Mouse (Mus musculus): ENCODE data around the gene Fastkd5. TPM values are rescaled to one million over a fixed set of nuclear protein-coding genes. Genes with fewer than 3 reads are reported as not detected.

Gene Fastkd5
- polyA plus RNA-seq, 1 experiment from 2014 or later = 22.4 TPM

- Histone ChIP-seq H3K27me3 (ENCODE audit: low read depth, poor library complexity, severe bottlenecking) (peaks cover 20% of the 10 kb centered on the region), H3K9me3 (replicated peaks) (no peaks in the 10 kb centered on the region), H3K4me1 (peaks cover 20% of the 10 kb centered on the region), H3K27ac (replicated peaks) (no peak overlapping the region), H3K4me3 (no peak overlapping the region), H3K36me3 (peaks cover 9% of the 10 kb centered on the region)
- DNase-seq (ENCODE audit: low spot score) = no peak
- 82% methylated on average over 4 of the region's 4 CpGs for WGBS
Measured at GRCm38 (mm10) chr2:130645198-130645597, 15.4 kb upstream of the Fastkd5 start.

GRCm38 (mm10) chr2:130642684-130643369 is 13.0 kb upstream of the Fastkd5 start, which contains the start of gene Lzts3:
Gene Lzts3, minus strand, starts transcription at chr2:130642803.
- H3K4me3 ChIP-seq = peak within 1 kb of the TSS; percentile 79
- peaks cover 24% of the 10 kb centered on the region for H3K4me1 ChIP-seq
- H3K36me3 ChIP-seq = no peaks in the 10 kb centered on the region
- peak; percentile 93 for DNase-seq (ENCODE audit: low spot score)
- H3K27ac ChIP-seq (replicated peaks) = peak within 1 kb of the TSS; percentile 87
- H3K9me3 ChIP-seq (replicated peaks) = no peaks in the 10 kb centered on the region
- peaks cover 43% of the 10 kb centered on the region for H3K27me3 ChIP-seq (ENCODE audit: low read depth, poor library complexity, severe bottlenecking)
- WGBS = 3% methylated on average over 40 of the region's 40 CpGs

GRCm38 (mm10) chr2:130642197-130642660 is 12.4 kb upstream of the Fastkd5 start:
- WGBS = under 1% methylated on average over 27 of the region's 27 CpGs
- DNase-seq (ENCODE audit: low spot score) = no peak
- H3K27ac ChIP-seq (replicated peaks) = peak overlapping the region; percentile 87
- no peaks in the 10 kb centered on the region for H3K9me3 ChIP-seq (replicated peaks)
- no peaks in the 10 kb centered on the region for H3K36me3 ChIP-seq
- H3K27me3 ChIP-seq (ENCODE audit: low read depth, poor library complexity, severe bottlenecking) = peaks cover 49% of the 10 kb centered on the region
- peak overlapping the region; percentile 79 for H3K4me3 ChIP-seq
- peaks cover 26% of the 10 kb centered on the region for H3K4me1 ChIP-seq

- Histone ChIP-seq H3K27ac (replicated peaks) (0 out of 2 replicates have a peak overlapping the region, but pooled peaks have one; percentile 87), H3K36me3 (no peaks in the 10 kb centered on the region), H3K9me3 (replicated peaks) (no peaks in the 10 kb centered on the region), H3K4me1 (peaks cover 26% of the 10 kb centered on the region), H3K4me3 (peak overlapping the region; percentile 79), H3K27me3 (ENCODE audit: low read depth, poor library complexity, severe bottlenecking) (peaks cover 57% of the 10 kb centered on the region)
- DNase-seq (ENCODE audit: low spot score) = no peak
- WGBS = 77% methylated on average over 6 of the region's 6 CpGs
Measured at GRCm38 (mm10) chr2:130641351-130642025, 11.7 kb upstream of the Fastkd5 start.

- no peak for DNase-seq (ENCODE audit: low spot score)
- Histone ChIP-seq H3K36me3 (no peaks in the 10 kb centered on the region), H3K27me3 (ENCODE audit: low read depth, poor library complexity, severe bottlenecking) (peaks cover 79% of the 10 kb centered on the region), H3K9me3 (replicated peaks) (no peaks in the 10 kb centered on the region), H3K4me1 (peaks cover 47% of the 10 kb centered on the region), H3K27ac (replicated peaks) (no peak overlapping the region), H3K4me3 (no peak overlapping the region)
- 84% methylated on average over 6 of the region's 6 CpGs for WGBS
Measured at GRCm38 (mm10) chr2:130639276-130639675, 9.4 kb upstream of the Fastkd5 start.

GRCm38 (mm10) chr2:130638101-130638611 is 8.3 kb upstream of the Fastkd5 start:
- peaks cover 90% of the 10 kb centered on the region for H3K27me3 ChIP-seq (ENCODE audit: low read depth, poor library complexity, severe bottlenecking)
- WGBS = 34% methylated on average over 16 of the region's 16 CpGs
- no peak overlapping the region for H3K4me3 ChIP-seq
- H3K27ac ChIP-seq (replicated peaks) = no peak overlapping the region
- no peak for DNase-seq (ENCODE audit: low spot score)
- no peaks in the 10 kb centered on the region for H3K36me3 ChIP-seq
- H3K4me1 ChIP-seq = peaks cover 57% of the 10 kb centered on the region
- H3K9me3 ChIP-seq (replicated peaks) = no peaks in the 10 kb centered on the region

- Histone ChIP-seq H3K4me3 (peak overlapping the region; percentile 55), H3K9me3 (replicated peaks) (no peaks in the 10 kb centered on the region), H3K36me3 (no peaks in the 10 kb centered on the region), H3K27me3 (ENCODE audit: low read depth, poor library complexity, severe bottlenecking) (peaks cover 98% of the 10 kb centered on the region), H3K4me1 (peaks cover 51% of the 10 kb centered on the region), H3K27ac (replicated peaks) (0 out of 2 replicates have a peak overlapping the region, but pooled peaks have one; percentile 28)
- DNase-seq (ENCODE audit: low spot score) = peak; percentile 29
- WGBS = 6% methylated on average over 21 of the region's 21 CpGs
Measured at GRCm38 (mm10) chr2:130635847-130636246, 6.0 kb upstream of the Fastkd5 start.

- no peaks in the 10 kb centered on the region for H3K36me3 ChIP-seq
- H3K4me3 ChIP-seq = peak overlapping the region; percentile 55
- H3K27ac ChIP-seq (replicated peaks) = peak overlapping the region; percentile 69
- peak; percentile 63 for DNase-seq (ENCODE audit: low spot score)
- WGBS = 1% methylated on average over 38 of the region's 38 CpGs
- H3K4me1 ChIP-seq = peaks cover 55% of the 10 kb centered on the region
- no peaks in the 10 kb centered on the region for H3K9me3 ChIP-seq (replicated peaks)
- peaks cover 91% of the 10 kb centered on the region for H3K27me3 ChIP-seq (ENCODE audit: low read depth, poor library complexity, severe bottlenecking)
Measured at GRCm38 (mm10) chr2:130634739-130635411, 5.0 kb upstream of the Fastkd5 start.

GRCm38 (mm10) chr2:130634006-130634738 is 4.3 kb upstream of the Fastkd5 start:
- Histone ChIP-seq H3K36me3 (no peaks in the 10 kb centered on the region), H3K4me3 (peak overlapping the region; percentile 55), H3K27me3 (ENCODE audit: low read depth, poor library complexity, severe bottlenecking) (peaks cover 84% of the 10 kb centered on the region), H3K4me1 (peaks cover 59% of the 10 kb centered on the region), H3K27ac (replicated peaks) (peak overlapping the region; percentile 69), H3K9me3 (replicated peaks) (no peaks in the 10 kb centered on the region)
- 12% methylated on average over 14 of the region's 14 CpGs for WGBS
- DNase-seq (ENCODE audit: low spot score) = peak; percentile 55

- Histone ChIP-seq H3K4me1 (peaks cover 66% of the 10 kb centered on the region), H3K9me3 (replicated peaks) (no peaks in the 10 kb centered on the region), H3K27me3 (ENCODE audit: low read depth, poor library complexity, severe bottlenecking) (peaks cover 73% of the 10 kb centered on the region), H3K4me3 (no peak overlapping the region; the same call in 1 of the 2 replicates), H3K36me3 (peaks cover 4% of the 10 kb centered on the region), H3K27ac (replicated peaks) (peak overlapping the region; percentile 69)
- peak; percentile 72 for DNase-seq (ENCODE audit: low spot score)
- WGBS = 51% methylated on average over 5 of the region's 5 CpGs
Measured at GRCm38 (mm10) chr2:130632887-130633675, 3.3 kb upstream of the Fastkd5 start.

GRCm38 (mm10) chr2:130632416-130632815 is 2.6 kb upstream of the Fastkd5 start:
- no peak for DNase-seq (ENCODE audit: low spot score)
- peaks cover 62% of the 10 kb centered on the region for H3K4me1 ChIP-seq
- no peak overlapping the region; the same call in 1 of the 2 replicates for H3K4me3 ChIP-seq
- no peaks in the 10 kb centered on the region for H3K9me3 ChIP-seq (replicated peaks)
- H3K27me3 ChIP-seq (ENCODE audit: low read depth, poor library complexity, severe bottlenecking) = peaks cover 67% of the 10 kb centered on the region
- WGBS = 74% methylated on average over 1 of the region's 1 CpGs
- peaks cover 11% of the 10 kb centered on the region for H3K36me3 ChIP-seq
- peak overlapping the region; percentile 69; the same call in 1 of the 2 replicates for H3K27ac ChIP-seq (replicated peaks)
